Mouse (Mus musculus): ENCODE measurements around the gene Raf1.

DNA sequence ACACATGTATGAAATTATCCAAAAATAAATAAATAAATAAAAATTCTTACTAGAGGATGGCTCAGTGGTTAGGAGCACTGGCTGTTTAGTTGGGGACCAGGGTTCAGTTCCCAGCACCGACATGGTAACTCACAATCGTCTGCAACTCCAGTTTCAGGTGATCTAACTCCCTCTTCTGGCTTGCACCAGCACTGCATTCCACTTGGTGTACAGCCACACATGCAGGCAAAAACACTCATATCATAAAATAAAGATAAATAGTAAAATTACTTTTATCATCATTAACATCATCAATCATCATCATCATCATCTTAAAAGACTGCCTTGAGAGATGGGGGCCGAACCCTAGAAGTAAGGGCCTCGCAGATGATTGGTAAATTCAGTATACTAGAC lies 75.1 kb downstream of the Raf1 start:
- TF ChIP-seq CTCF (IDR thresholded peaks at IDR 0.05; ENCODE audit: low read depth, low read length) (no peak), POLR2A (IDR thresholded peaks at IDR 0.05; ENCODE audit: borderline replicate concordance, low read depth, low read length) (no peak)
